Mouse (Mus musculus): ENCODE measurements around the gene H2afy. TPM values are rescaled to one million over a fixed set of nuclear protein-coding genes. Genes with fewer than 3 reads are reported as not detected.

H2afy gene
- total and polyA plus RNA-seq, 2 experiments from 2014 or later: 169 to 181 TPM

DNA sequence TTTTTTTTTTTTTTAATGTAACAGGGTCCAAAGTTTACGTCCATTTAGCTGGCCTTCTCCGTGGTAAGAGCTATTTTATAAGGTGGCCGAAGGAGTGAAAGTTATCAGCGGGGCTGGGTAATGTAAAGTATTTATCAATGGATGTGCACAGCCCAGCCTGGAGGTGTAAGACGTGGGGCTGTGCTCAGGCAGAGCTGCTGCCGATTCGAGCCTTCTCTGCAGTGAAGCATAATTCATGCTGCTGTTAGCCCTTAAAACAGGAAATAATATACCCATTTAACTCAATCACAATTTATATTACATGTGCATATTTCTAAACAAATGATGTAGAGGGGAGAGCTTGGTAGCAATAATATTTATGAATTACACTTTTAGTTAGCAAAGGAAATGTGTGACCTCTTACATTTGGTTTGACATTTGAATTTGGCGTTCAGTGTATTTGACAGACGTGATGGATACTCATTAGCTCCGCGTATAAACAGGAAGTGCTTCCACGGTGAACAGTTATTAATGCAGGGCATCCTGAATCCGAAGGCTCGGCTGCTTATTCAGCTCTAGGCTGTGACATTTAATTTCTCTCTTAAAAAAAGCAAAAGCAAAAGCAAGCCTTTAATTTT is 111.6 kb downstream of the H2afy start:
- DNase-seq: no peak
- Histone ChIP-seq H3K4me3 (ENCODE audit: low read depth, low read length) (no peak overlapping the region), H3K36me3 (ENCODE audit: insufficient read depth) (no peaks in the 10 kb centered on the region), H3K4me2 (ENCODE audit: low read depth) (no peak overlapping the region), H3K27ac (ENCODE audit: low read depth, low read length) (no peak overlapping the region), H3K4me1 (ENCODE audit: insufficient read depth) (no peaks in the 10 kb centered on the region), H3K9ac (no peak overlapping the region), H3K9me3 (ENCODE audit: low read length) (no peaks in the 10 kb centered on the region), H3K27me3 (ENCODE audit: insufficient read depth, low read length) (no peaks in the 10 kb centered on the region)
- TF ChIP-seq CTCF (IDR thresholded peaks at IDR 0.05; ENCODE audit: low read depth): no peak
- 71% methylated on average over 14 of the region's 14 CpGs for WGBS
- no peak for ATAC-seq

Other genes starting within 250 kb of the H2afy start
- 0.05 and 0.92 TPM in 2 replicates for gene Tifab, start 42.5 kb upstream of the H2afy start, total RNA-seq (2014; rRNA removed)
- gene Tifab, start 42.5 kb upstream of the H2afy start, polyA plus RNA-seq (2015; fragmentation: Nextera tagmentation; extraction: Ambion mirVana): 0.58 and 0.61 TPM in 2 replicates
- 0.08 TPM in 1 of 2 replicates, not detected in the other for gene Neurog1, start 115.8 kb upstream of the H2afy start, total RNA-seq (2014; rRNA removed)
- gene Neurog1, start 115.8 kb upstream of the H2afy start, polyA plus RNA-seq (2015; fragmentation: Nextera tagmentation; extraction: Ambion mirVana): not detected in 2 replicates
- 21.3 and 44.2 TPM in 2 replicates for gene Cxcl14, start 160.2 kb upstream of the H2afy start, total RNA-seq (2014; rRNA removed)
- 37.2 and 37.6 TPM in 2 replicates for gene Cxcl14, start 160.2 kb upstream of the H2afy start, polyA plus RNA-seq (2015; fragmentation: Nextera tagmentation; extraction: Ambion mirVana)

Data from forebrain, postnatal 0 days (tissue).